Mouse (Mus musculus) bone marrow macrophage, adult 2 months (primary cell): Measurements from ENCODE around the gene Ticam1.

Experiments used
- CTCF ChIP-seq: IDR thresholded peaks from 2 replicates; pipeline ENCODE4 v1.5.1; 2012; ENCODE audit warnings: low read depth, mild to moderate bottlenecking, low read length, moderate library complexity
- POLR2A ChIP-seq: IDR thresholded peaks from 2 replicates; pipeline ENCODE4 v1.6.1; 2012; ENCODE audit warnings: mild to moderate bottlenecking, low read depth, low read length, borderline replicate concordance

- TF ChIP-seq POLR2A = no peak
- TF ChIP-seq CTCF = no peak
Observed at GRCm38 (mm10) chr17:56289371-56290331, 13.1 kb upstream of the Ticam1 start.
